Mouse (Mus musculus): ENCODE data around the gene Scrt2. TPM values are rescaled to one million over a fixed set of nuclear protein-coding genes. Genes with fewer than 3 reads are reported as not detected.

Scrt2 gene
- polyA plus RNA-seq, 1 experiment from 2014 or later = 0.06 TPM

DNA sequence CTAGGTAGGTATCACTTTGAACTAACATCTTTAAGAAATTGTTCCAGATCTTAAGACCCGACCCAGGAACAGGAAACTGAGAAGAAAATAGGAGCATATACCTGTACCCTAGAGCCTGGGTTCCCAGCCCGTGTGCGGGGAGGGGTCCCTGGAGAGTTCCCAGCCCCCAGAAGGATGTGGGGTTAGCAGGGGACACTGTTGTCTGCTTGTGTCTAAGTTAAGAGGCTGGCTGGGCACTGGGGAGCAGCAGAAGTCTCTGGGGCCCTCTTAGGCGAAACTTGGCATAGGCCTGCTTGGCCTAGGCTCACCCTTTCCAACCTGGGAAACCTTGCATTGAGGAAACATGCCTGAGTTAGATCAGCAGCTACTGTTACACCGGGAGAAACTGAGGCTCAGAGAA is 63.2 kb downstream of the Scrt2 start:
- peaks cover 28% of the 10 kb centered on the region for H3K27me3 ChIP-seq (ENCODE audit: control insufficient read depth, insufficient read depth, low read length)
- WGBS = 64% methylated on average over 5 of the region's 5 CpGs
- H3K9ac ChIP-seq (ENCODE audit: low read length) = no peak overlapping the region

More for the DNA sequence above, 63.2 kb downstream of the Scrt2 start:
- H3K27ac ChIP-seq (ENCODE audit: low read length) = no peak overlapping the region
- H3K9me3 ChIP-seq (replicated peaks; ENCODE audit: control insufficient read depth, low read length) = no peaks in the 10 kb centered on the region
- H3K4me1 ChIP-seq (ENCODE audit: control insufficient read depth, insufficient read depth, low read length) = peaks cover 20% of the 10 kb centered on the region
- peak overlapping the region; percentile 51 for H3K4me3 ChIP-seq (replicated peaks; ENCODE audit: low read length)
- ATAC-seq (ENCODE audit: insufficient read depth, low FRiP score) = no peak
- H3K4me2 ChIP-seq (ENCODE audit: low read depth, low read length) = peak overlapping the region; percentile 92
- no peaks in the 10 kb centered on the region for H3K36me3 ChIP-seq (ENCODE audit: control insufficient read depth, insufficient read depth, low read length)

Other genes with a start within 250 kb of the Scrt2 start
- gene Rspo4, start 238.6 kb upstream of the Scrt2 start, polyA plus RNA-seq (2015; fragmentation: Nextera tagmentation; extraction: Ambion mirVana) = 0.09 TPM in 1 of 2 replicates, not detected in the other
- 0.46 and 0.81 TPM in 2 replicates for gene Angpt4, start 170.3 kb upstream of the Scrt2 start, polyA plus RNA-seq (2015; fragmentation: Nextera tagmentation; extraction: Ambion mirVana)
- 31.2 and 32.7 TPM in 2 replicates for gene Fam110a, start 101.3 kb upstream of the Scrt2 start, polyA plus RNA-seq (2015; fragmentation: Nextera tagmentation; extraction: Ambion mirVana)
- gene Slc52a3, start 85.0 kb upstream of the Scrt2 start, polyA plus RNA-seq (2015; fragmentation: Nextera tagmentation; extraction: Ambion mirVana) = 13.9 and 21.8 TPM in 2 replicates
- 13.8 and 14.4 TPM in 2 replicates for gene Srxn1, start 24.0 kb downstream of the Scrt2 start, polyA plus RNA-seq (2015; fragmentation: Nextera tagmentation; extraction: Ambion mirVana)
- 3.0 and 5.7 TPM in 2 replicates for gene Tcf15, start 62.0 kb downstream of the Scrt2 start, polyA plus RNA-seq (2015; fragmentation: Nextera tagmentation; extraction: Ambion mirVana)
- gene Csnk2a1, start 145.3 kb downstream of the Scrt2 start, polyA plus RNA-seq (2015; fragmentation: Nextera tagmentation; extraction: Ambion mirVana) = 74.1 and 78.3 TPM in 2 replicates
- gene Tbc1d20, start 212.3 kb downstream of the Scrt2 start, polyA plus RNA-seq (2015; fragmentation: Nextera tagmentation; extraction: Ambion mirVana) = 35.8 and 38.9 TPM in 2 replicates